Mouse (Mus musculus): ENCODE measurements at regions not wholly inside any gene's neighbourhood (a gene's known extent, or its start where the extent isn't known, plus 50 kb on each side); places are given as distances from the start of the nearest gene placed in this dataset.

DNA sequence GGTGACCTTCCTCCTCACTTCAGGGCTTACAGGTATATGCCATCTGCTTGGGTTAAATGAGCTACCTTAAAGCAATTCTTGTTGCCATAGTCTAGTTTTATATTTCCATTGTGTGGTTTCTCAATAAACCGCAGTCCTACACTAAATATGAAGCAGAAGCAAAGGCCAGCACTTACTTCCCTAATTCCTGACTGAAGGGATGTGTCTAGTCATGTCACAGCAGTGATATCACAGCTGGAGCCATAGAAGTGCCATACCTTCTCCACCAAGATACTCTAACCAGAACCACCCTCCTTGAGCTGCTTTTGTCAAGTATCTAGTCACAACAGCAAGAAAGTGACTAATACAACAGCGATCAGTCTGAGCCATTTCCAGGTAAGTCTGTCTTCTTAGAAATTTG, 283.6 kb upstream of the Myo3a start:
- H3K9me3 ChIP-seq (replicated peaks; ENCODE audit: control insufficient read depth, low read length), result no peaks in the 10 kb centered on the region
- no peak for ATAC-seq (replicated peaks; ENCODE audit: insufficient number of reproducible peaks, low FRiP score, low TSS enrichment)
- no peaks in the 10 kb centered on the region for H3K4me1 ChIP-seq (ENCODE audit: control insufficient read depth, insufficient read depth, low read length)
- no peak overlapping the region for H3K9ac ChIP-seq (ENCODE audit: low read depth, low read length)
- H3K27ac ChIP-seq (ENCODE audit: low read depth, low read length), result no peak overlapping the region
- 78% methylated on average over 2 of the region's 2 CpGs for WGBS (ENCODE audit: insufficient replicate concordance)
- H3K4me2 ChIP-seq, result no peak overlapping the region
- H3K27me3 ChIP-seq (ENCODE audit: control insufficient read depth, insufficient read depth, low read length), result no peaks in the 10 kb centered on the region
- H3K36me3 ChIP-seq (ENCODE audit: control insufficient read depth, insufficient read depth, low read length), result no peaks in the 10 kb centered on the region
- H3K4me3 ChIP-seq (ENCODE audit: low read depth, low read length), result no peak overlapping the region

DNA sequence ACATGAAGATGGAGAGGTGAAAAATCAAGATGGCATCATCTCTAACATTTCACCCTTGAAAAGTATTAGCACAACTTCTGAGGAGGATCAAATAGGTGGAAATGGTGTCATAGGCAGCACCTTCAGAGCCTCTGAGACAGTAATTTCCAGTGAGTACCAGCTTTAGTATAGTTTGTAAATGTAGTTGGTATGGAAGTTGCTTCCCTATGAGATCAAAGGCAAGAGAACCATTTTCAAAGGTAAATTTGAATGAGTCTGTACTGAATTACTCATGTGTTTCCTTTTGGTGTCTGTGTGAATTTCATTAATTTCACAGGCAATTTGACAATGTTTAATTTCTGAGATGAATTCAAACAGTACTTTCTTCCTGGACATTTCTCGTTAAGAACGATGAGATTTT, 280.8 kb upstream of the Myo3a start:
- Histone ChIP-seq H3K36me3 (ENCODE audit: control insufficient read depth, insufficient read depth, low read length) (no peaks in the 10 kb centered on the region), H3K27me3 (ENCODE audit: control insufficient read depth, insufficient read depth, low read length) (no peaks in the 10 kb centered on the region), H3K4me3 (ENCODE audit: low read depth, low read length) (no peak overlapping the region), H3K27ac (ENCODE audit: low read depth, low read length) (no peak overlapping the region), H3K9me3 (replicated peaks; ENCODE audit: control insufficient read depth, low read length) (no peaks in the 10 kb centered on the region), H3K4me2 (no peak overlapping the region), H3K9ac (ENCODE audit: low read depth, low read length) (no peak overlapping the region), H3K4me1 (ENCODE audit: control insufficient read depth, insufficient read depth, low read length) (no peaks in the 10 kb centered on the region)
- no peak for ATAC-seq (replicated peaks; ENCODE audit: insufficient number of reproducible peaks, low FRiP score, low TSS enrichment)
- WGBS (ENCODE audit: insufficient replicate concordance), result 84% methylated on average over 2 of the region's 2 CpGs

DNA sequence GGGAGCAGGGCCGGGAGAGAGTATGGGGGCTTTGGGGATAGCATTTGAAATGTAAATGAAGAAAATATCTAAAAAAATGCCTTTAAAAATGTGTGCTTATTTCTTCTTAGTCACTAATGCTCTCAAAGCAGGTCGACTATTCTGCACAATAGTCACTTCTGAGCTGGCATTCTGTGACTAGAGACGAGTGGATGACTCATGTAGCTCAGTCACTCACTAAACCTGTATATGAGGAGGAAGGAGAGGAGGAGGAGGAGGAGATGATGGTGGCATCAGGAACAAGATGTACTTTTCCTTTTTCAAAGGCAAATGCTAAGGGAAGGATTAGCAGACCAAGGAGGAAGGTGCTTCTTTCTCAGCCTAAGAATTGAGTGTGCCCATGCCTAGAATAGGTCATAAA, 276.0 kb upstream of the Myo3a start:
- Histone ChIP-seq H3K36me3 (ENCODE audit: control insufficient read depth, insufficient read depth, low read length) (no peaks in the 10 kb centered on the region), H3K4me1 (ENCODE audit: control insufficient read depth, insufficient read depth, low read length) (no peaks in the 10 kb centered on the region), H3K4me2 (no peak overlapping the region), H3K27ac (ENCODE audit: low read depth, low read length) (no peak overlapping the region), H3K9me3 (replicated peaks; ENCODE audit: control insufficient read depth, low read length) (no peaks in the 10 kb centered on the region), H3K4me3 (ENCODE audit: low read depth, low read length) (no peak overlapping the region), H3K27me3 (ENCODE audit: control insufficient read depth, insufficient read depth, low read length) (no peaks in the 10 kb centered on the region), H3K9ac (ENCODE audit: low read depth, low read length) (no peak overlapping the region)
- 52% methylated on average over 3 of the region's 3 CpGs for WGBS (ENCODE audit: insufficient replicate concordance)
- no peak for ATAC-seq (replicated peaks; ENCODE audit: insufficient number of reproducible peaks, low FRiP score, low TSS enrichment)

GRCm38 (mm10) chr2:21956112-21956963, 271.0 kb upstream of the Myo3a start:
- Histone ChIP-seq H3K36me3 (ENCODE audit: control insufficient read depth, insufficient read depth, low read length) (no peaks in the 10 kb centered on the region), H3K27ac (ENCODE audit: low read depth, low read length) (no peak overlapping the region), H3K4me2 (no peak overlapping the region), H3K4me1 (ENCODE audit: control insufficient read depth, insufficient read depth, low read length) (0 out of 2 replicates have a peak, but pooled peaks cover 3% of the 10 kb centered on the region), H3K9me3 (replicated peaks; ENCODE audit: control insufficient read depth, low read length) (no peaks in the 10 kb centered on the region), H3K27me3 (ENCODE audit: control insufficient read depth, insufficient read depth, low read length) (no peaks in the 10 kb centered on the region), H3K4me3 (ENCODE audit: low read depth, low read length) (no peak overlapping the region), H3K9ac (ENCODE audit: low read depth, low read length) (no peak overlapping the region)
- no peak for ATAC-seq (replicated peaks; ENCODE audit: insufficient number of reproducible peaks, low FRiP score, low TSS enrichment)
- WGBS (ENCODE audit: insufficient replicate concordance), result 74% methylated on average over 3 of the region's 3 CpGs

GRCm38 (mm10) chr2:21958365-21958764, 268.9 kb upstream of the Myo3a start:
- Histone ChIP-seq H3K9ac (ENCODE audit: low read depth, low read length) (0 out of 2 replicates have a peak overlapping the region, but pooled peaks have one; percentile 48), H3K27me3 (ENCODE audit: control insufficient read depth, insufficient read depth, low read length) (no peaks in the 10 kb centered on the region), H3K9me3 (replicated peaks; ENCODE audit: control insufficient read depth, low read length) (no peaks in the 10 kb centered on the region), H3K4me2 (peak overlapping the region; percentile 53), H3K36me3 (ENCODE audit: control insufficient read depth, insufficient read depth, low read length) (no peaks in the 10 kb centered on the region), H3K27ac (ENCODE audit: low read depth, low read length) (no peak overlapping the region), H3K4me1 (ENCODE audit: control insufficient read depth, insufficient read depth, low read length) (peaks cover 5% of the 10 kb centered on the region; the same call in 1 of the 2 replicates), H3K4me3 (ENCODE audit: low read depth, low read length) (peak overlapping the region; percentile 17; the same call in 1 of the 2 replicates)
- WGBS (ENCODE audit: insufficient replicate concordance), result under 1% methylated on average over 3 of the region's 3 CpGs
- no peak for ATAC-seq (replicated peaks; ENCODE audit: insufficient number of reproducible peaks, low FRiP score, low TSS enrichment)

- peak overlapping the region; percentile 17; the same call in 1 of the 2 replicates for H3K4me3 ChIP-seq (ENCODE audit: low read depth, low read length)
- 0 out of 2 replicates have a peak overlapping the region, but pooled peaks have one; percentile 48 for H3K9ac ChIP-seq (ENCODE audit: low read depth, low read length)
- H3K4me2 ChIP-seq, result peak overlapping the region; percentile 53
- peak overlapping the region; percentile 48; the same call in 1 of the 2 replicates for H3K27ac ChIP-seq (ENCODE audit: low read depth, low read length)
- no peak for ATAC-seq (replicated peaks; ENCODE audit: insufficient number of reproducible peaks, low FRiP score, low TSS enrichment)
- H3K9me3 ChIP-seq (replicated peaks; ENCODE audit: control insufficient read depth, low read length), result no peaks in the 10 kb centered on the region
- no peaks in the 10 kb centered on the region for H3K27me3 ChIP-seq (ENCODE audit: control insufficient read depth, insufficient read depth, low read length)
- H3K36me3 ChIP-seq (ENCODE audit: control insufficient read depth, insufficient read depth, low read length), result no peaks in the 10 kb centered on the region
- peaks cover 8% of the 10 kb centered on the region; the same call in 1 of the 2 replicates for H3K4me1 ChIP-seq (ENCODE audit: control insufficient read depth, insufficient read depth, low read length)
- WGBS (ENCODE audit: insufficient replicate concordance), result 50% methylated on average over 3 of the region's 3 CpGs
Observed at GRCm38 (mm10) chr2:21958802-21959201, 268.5 kb upstream of the Myo3a start.

DNA sequence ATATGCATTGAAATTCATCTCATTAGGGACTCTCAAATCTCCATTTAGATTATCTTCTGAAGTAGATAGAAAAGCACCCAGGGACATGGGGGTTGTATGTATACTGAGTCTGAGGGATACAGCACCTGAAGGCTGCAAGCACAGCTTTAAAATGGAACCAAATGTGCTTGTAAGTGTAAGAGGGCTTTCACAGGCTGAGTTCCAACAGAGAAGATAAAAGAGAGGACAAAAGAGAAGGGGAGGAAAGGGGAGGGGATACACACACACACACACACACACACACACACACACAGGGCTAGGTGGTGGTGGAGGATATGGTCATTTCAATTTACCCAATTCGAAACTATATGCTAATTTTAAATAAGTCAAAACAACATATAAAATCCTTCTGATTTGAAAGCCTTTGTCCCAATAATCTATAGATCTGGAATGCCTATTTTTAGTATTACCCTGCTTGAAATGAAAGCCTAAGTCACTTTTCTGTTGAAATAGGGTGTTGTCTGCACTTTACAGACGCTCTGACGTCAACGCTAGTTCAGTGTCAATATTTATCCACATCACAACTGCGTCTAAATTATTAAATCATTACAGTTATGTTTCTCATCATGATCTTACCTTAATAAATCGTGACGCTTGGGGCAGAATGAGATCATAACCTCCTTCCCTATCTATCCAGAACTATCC, 263.8 kb upstream of the Myo3a start:
- Histone ChIP-seq H3K9me3 (replicated peaks; ENCODE audit: control insufficient read depth, low read length) (no peaks in the 10 kb centered on the region), H3K4me1 (ENCODE audit: control insufficient read depth, insufficient read depth, low read length) (peaks cover 8% of the 10 kb centered on the region; the same call in 1 of the 2 replicates), H3K4me2 (peak overlapping the region; percentile 64), H3K9ac (ENCODE audit: low read depth, low read length) (no peak overlapping the region; the same call in 1 of the 2 replicates), H3K4me3 (ENCODE audit: low read depth, low read length) (peak overlapping the region; percentile 28; the same call in 1 of the 2 replicates), H3K27ac (ENCODE audit: low read depth, low read length) (peak overlapping the region; percentile 68), H3K27me3 (ENCODE audit: control insufficient read depth, insufficient read depth, low read length) (no peaks in the 10 kb centered on the region), H3K36me3 (ENCODE audit: control insufficient read depth, insufficient read depth, low read length) (no peaks in the 10 kb centered on the region)
- 7% methylated on average over 7 of the region's 7 CpGs for WGBS (ENCODE audit: insufficient replicate concordance)
- ATAC-seq (replicated peaks; ENCODE audit: insufficient number of reproducible peaks, low FRiP score, low TSS enrichment), result peak; percentile 37

DNA sequence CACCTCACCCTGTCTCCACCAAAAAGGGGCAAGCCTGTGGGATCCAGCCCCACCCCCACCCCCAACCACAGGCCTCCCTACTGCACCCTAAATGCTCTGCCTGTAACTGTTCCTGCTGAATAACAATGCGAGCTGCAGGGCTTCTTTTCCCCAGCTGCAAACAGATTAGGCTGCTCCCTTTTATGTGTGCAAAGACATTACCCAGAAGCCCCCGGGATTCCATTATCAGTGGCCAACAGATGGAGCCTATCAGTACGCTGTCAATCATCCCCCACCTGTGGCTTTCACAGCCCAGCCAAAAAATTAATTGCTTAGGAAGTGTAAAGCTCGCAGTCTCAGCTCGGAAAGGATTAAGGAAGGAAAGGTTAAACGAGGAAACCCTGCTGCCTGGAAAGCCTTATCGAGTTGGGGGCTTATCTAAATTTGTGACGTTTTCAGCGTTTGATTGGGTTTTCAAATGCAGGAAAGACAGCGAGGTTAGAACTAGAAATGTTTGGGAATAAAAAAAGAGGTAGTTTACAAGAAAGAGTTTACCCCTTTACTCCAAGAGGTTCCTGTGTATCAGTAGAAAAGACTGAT, 263.2 kb upstream of the Myo3a start:
- WGBS (ENCODE audit: insufficient replicate concordance), result under 1% methylated on average over 10 of the region's 10 CpGs
- Histone ChIP-seq H3K4me1 (ENCODE audit: control insufficient read depth, insufficient read depth, low read length) (peaks cover 5% of the 10 kb centered on the region; the same call in 1 of the 2 replicates), H3K9me3 (replicated peaks; ENCODE audit: control insufficient read depth, low read length) (no peaks in the 10 kb centered on the region), H3K27me3 (ENCODE audit: control insufficient read depth, insufficient read depth, low read length) (no peaks in the 10 kb centered on the region), H3K27ac (ENCODE audit: low read depth, low read length) (peak overlapping the region; percentile 68), H3K9ac (ENCODE audit: low read depth, low read length) (peak overlapping the region; percentile 6; the same call in 1 of the 2 replicates), H3K4me2 (peak overlapping the region; percentile 64), H3K36me3 (ENCODE audit: control insufficient read depth, insufficient read depth, low read length) (no peaks in the 10 kb centered on the region), H3K4me3 (ENCODE audit: low read depth, low read length) (peak overlapping the region; percentile 28; the same call in 1 of the 2 replicates)
- peak; percentile 92 for ATAC-seq (replicated peaks; ENCODE audit: insufficient number of reproducible peaks, low FRiP score, low TSS enrichment)
